Comparison of ENCODE assay signal across 8 mouse cellular contexts in genomic region chr7:75308140-75308456, GRCm38 (mm10). TPM values are rescaled to one million over a fixed set of nuclear protein-coding genes. Genes with fewer than 3 reads are reported as not detected.
DNase-seq lines count a peak whose midpoint lies in the region; ATAC-seq and TF ChIP-seq lines count a peak whose summit lies in the region.

No protein-coding gene starts in this region.

- no peak for ATAC-seq in kidney, embryonic 16.5 days (ENCODE audit: low FRiP score, low TSS enrichment)
- no peak for ATAC-seq in intestine, embryonic 15.5 days
- ATAC-seq in megakaryocyte-erythroid progenitor cell, adult 5-6 weeks (replicated peaks; ENCODE audit: low FRiP score, low TSS enrichment, poor library complexity, severe bottlenecking), result no peak

- H3K27me3 ChIP-seq in kidney, embryonic 16.5 days (ENCODE audit: insufficient read depth, low read length), result peaks cover 21% of the 10 kb centered on the region
- peaks cover 70% of the 10 kb centered on the region for H3K27me3 ChIP-seq in forebrain, embryonic 10.5 days (ENCODE audit: poor library complexity, severe bottlenecking)
- peaks cover 16% of the 10 kb centered on the region for H3K27me3 ChIP-seq in intestine, embryonic 15.5 days (replicated peaks)
- peaks cover 9% of the 10 kb centered on the region for H3K27me3 ChIP-seq in myocyte (ENCODE audit: control insufficient read depth, insufficient read depth, insufficient read length)

- H3K27ac ChIP-seq in kidney, embryonic 16.5 days (ENCODE audit: low read length), result no peak overlapping the region
- H3K27ac ChIP-seq in forebrain, embryonic 10.5 days, result no peak overlapping the region
- no peak overlapping the region for H3K27ac ChIP-seq in intestine, embryonic 15.5 days

- peak overlapping the region; percentile 57 for H3K4me3 ChIP-seq in kidney, embryonic 16.5 days (ENCODE audit: low read length)
- H3K4me3 ChIP-seq in forebrain, embryonic 10.5 days, result peak overlapping the region; percentile 64
- peak overlapping the region; percentile 40 for H3K4me3 ChIP-seq in intestine, embryonic 15.5 days (replicated peaks)
- H3K4me3 ChIP-seq in myocyte, result no peak overlapping the region

- peak overlapping the region; percentile 96 for H3K4me2 ChIP-seq in kidney, embryonic 16.5 days (replicated peaks; ENCODE audit: low read depth, low read length)
- H3K4me2 ChIP-seq in intestine, embryonic 15.5 days (replicated peaks), result peak overlapping the region; percentile 87
- H3K4me2 ChIP-seq in myocyte (ENCODE audit: low read depth), result peak overlapping the region; percentile 61

- TF ChIP-seq POLR2A in myocyte (IDR thresholded peaks at IDR 0.05; ENCODE audit: insufficient read length, low read depth), result no peak

- H3ac ChIP-seq in myocyte (ENCODE audit: control insufficient read depth, insufficient read length), result no peak overlapping the region

- H3K4me1 ChIP-seq in kidney, embryonic 16.5 days (ENCODE audit: insufficient read depth, low read length), result peaks cover 13% of the 10 kb centered on the region
- peaks cover 27% of the 10 kb centered on the region for H3K4me1 ChIP-seq in forebrain, embryonic 10.5 days
- H3K4me1 ChIP-seq in intestine, embryonic 15.5 days (replicated peaks), result peaks cover 14% of the 10 kb centered on the region; the same call in 1 of the 2 replicates

- H3K9me3 ChIP-seq in kidney, embryonic 16.5 days (ENCODE audit: low read length), result no peaks in the 10 kb centered on the region
- H3K9me3 ChIP-seq in forebrain, embryonic 10.5 days, result no peaks in the 10 kb centered on the region
- H3K9me3 ChIP-seq in intestine, embryonic 15.5 days, result no peaks in the 10 kb centered on the region

- no peak for DNase-seq in kidney, adult 9 months
- no peak for DNase-seq in forebrain, embryonic 10.5 days (ENCODE audit: extremely low spot score, low spot score)
- DNase-seq in MN1 (ENCODE audit: low spot score), result no peak
- no peak for DNase-seq in frontal cortex, postnatal 10 days (ENCODE audit: low spot score in 2 of 2)

- H3K79me2 ChIP-seq in myocyte (ENCODE audit: control insufficient read depth, insufficient read depth), result no peaks in the 10 kb centered on the region

- 4% methylated on average over 8 of the region's 8 CpGs for WGBS in kidney, embryonic 16.5 days
- 6% methylated on average over 8 of the region's 8 CpGs for WGBS in forebrain, embryonic 10.5 days
- WGBS in intestine, embryonic 15.5 days, result 7% methylated on average over 8 of the region's 8 CpGs

- H3K9ac ChIP-seq in kidney, embryonic 16.5 days (replicated peaks; ENCODE audit: low read length), result 0 out of 2 replicates have a peak overlapping the region, but pooled peaks have one; percentile 65
- H3K9ac ChIP-seq in intestine, embryonic 15.5 days, result no peak overlapping the region

- H3K36me3 ChIP-seq in kidney, embryonic 16.5 days (ENCODE audit: insufficient read depth, low read length), result no peaks in the 10 kb centered on the region
- no peaks in the 10 kb centered on the region for H3K36me3 ChIP-seq in forebrain, embryonic 10.5 days (replicated peaks)
- H3K36me3 ChIP-seq in intestine, embryonic 15.5 days, result no peaks in the 10 kb centered on the region
- no peaks in the 10 kb centered on the region for H3K36me3 ChIP-seq in myocyte (ENCODE audit: control insufficient read depth, insufficient read depth)

TF ChIP-seq in myocyte, 11 proteins besides CTCF, POLR2A, EP300 and RAD21:
- TF ChIP-seq MYOD1 (IDR thresholded peaks at IDR 0.05; ENCODE audit: control insufficient read depth in 1 of 3, insufficient read length in 2 of 3, low read depth in 2 of 3) (no peak), E2F4 (IDR thresholded peaks at IDR 0.05; ENCODE audit: insufficient read depth) (no peak), TCF12 (IDR thresholded peaks at IDR 0.05; ENCODE audit: insufficient read depth, poor library complexity, severe bottlenecking) (no peak), SRF (IDR thresholded peaks at IDR 0.05; ENCODE audit: control insufficient read depth, insufficient read length, low read depth) (no peak), TCF3 (IDR thresholded peaks at IDR 0.05; ENCODE audit: insufficient read length, low read depth) (no peak), MYOG (IDR thresholded peaks at IDR 0.05; ENCODE audit: control insufficient read depth in 1 of 3, insufficient read depth in 1 of 3, insufficient read length in 2 of 3, low read depth in 2 of 3) (no peak), USF1 (IDR thresholded peaks at IDR 0.05; ENCODE audit: low read depth) (no peak), REST (IDR thresholded peaks at IDR 0.05; ENCODE audit: insufficient read depth, insufficient read length) (no peak), MAX (IDR thresholded peaks at IDR 0.05; ENCODE audit: low read depth) (no peak), CEBPB (IDR thresholded peaks at IDR 0.05; ENCODE audit: insufficient read depth, poor library complexity, severe bottlenecking) (no peak), POLR2AphosphoS2 (IDR thresholded peaks at IDR 0.05; ENCODE audit: insufficient read length, low read depth) (no peak)

RNA-seq across cellular contexts. Expression of gene Sv2b, which starts 1.0 kb away (rescaled TPM):
- 1.1 and 1.6 TPM in 2 replicates for polyA plus RNA-seq in kidney, embryonic 16.5 days (2015; fragmentation: Nextera tagmentation; extraction: Ambion mirVana)
- 1.1 and 1.3 TPM in 2 replicates for polyA plus RNA-seq in forebrain, embryonic 10.5 days (2016; fragmentation: Nextera tagmentation; extraction: Ambion mirVana)
- 0.90 and 1.1 TPM in 2 replicates for polyA plus RNA-seq in intestine, embryonic 15.5 days (2015; fragmentation: Nextera tagmentation; extraction: Ambion mirVana)
- 0.29 TPM for polyA plus RNA-seq in myocyte (2012; fragmentation: generic; extraction: Trizol)
- total RNA-seq in megakaryocyte-erythroid progenitor cell, adult 5-6 weeks (2014; fragmentation: Nextera tagmentation), result not detected in 2 replicates
- not detected in 2 replicates for total RNA-seq in megakaryocyte-erythroid progenitor cell, adult 5-6 weeks (2017)
